Comparison of ENCODE assay signal across 26 mouse cellular contexts in genomic region chr8:45521595-45521994, GRCm38 (mm10). TPM values are rescaled to one million over a fixed set of nuclear protein-coding genes. Genes with fewer than 3 reads are reported as not detected.
DNase-seq lines count a peak whose midpoint lies in the region; ATAC-seq and TF ChIP-seq lines count a peak whose summit lies in the region.
"Had no signal": no experiment of that assay in that cellular context is flagged by ENCODE, and none has a peak within 500 bp of the region (broad histone marks: within the 10 kb centered on the region; RNA-seq: fewer than 3 reads in every experiment).

No protein-coding gene starts in this region.

- no peaks in the 10 kb centered on the region for H3K27me3 ChIP-seq in kidney, embryonic 14.5 days (ENCODE audit: control insufficient read depth, insufficient read depth, low read length)
- H3K27me3 ChIP-seq: forebrain, embryonic 12.5 days; heart, embryonic 12.5 days; intestine, embryonic 15.5 days; limb, embryonic 12.5 days; liver, embryonic 12.5 days had no signal

- TF ChIP-seq CTCF in brain, embryonic 14.5 days (IDR thresholded peaks at IDR 0.05; ENCODE audit: borderline replicate concordance, extremely low read depth, insufficient read depth, insufficient read length): no peak

- 9% methylated on average over 6 of the region's 6 CpGs for WGBS in kidney, embryonic 14.5 days

- peak; percentile 91 for ATAC-seq in kidney, embryonic 14.5 days (ENCODE audit: low FRiP score, low TSS enrichment)
- ATAC-seq: intestine, embryonic 15.5 days; liver, embryonic 12.5 days had no signal

- H3K9me3 ChIP-seq in kidney, embryonic 14.5 days (ENCODE audit: control insufficient read depth, low read length): no peaks in the 10 kb centered on the region
- H3K9me3 ChIP-seq: embryonic facial prominence, embryonic 10.5 days; forebrain, embryonic 12.5 days; heart, embryonic 12.5 days; intestine, embryonic 15.5 days; limb, embryonic 12.5 days; liver, embryonic 12.5 days had no signal

- DNase-seq in kidney, postnatal 25 days: no peak
- peak; percentile 16 for DNase-seq in brain, embryonic 14.5 days (ENCODE audit: low read depth)
- DNase-seq in kidney, postnatal 10 days: peak; percentile 16
- peak; percentile 45 for DNase-seq in retina, embryonic 14.5 days (ENCODE audit: low spot score)
- DNase-seq in heart, postnatal 4 days: no peak
- no peak for DNase-seq in urinary bladder, postnatal 25 days (ENCODE audit: low spot score)
- DNase-seq: adrenal gland, postnatal 36 days; B cell, adult 2 months; cerebellum, adult 2 months; cerebellum, postnatal 36 days; gastrocnemius, postnatal 10 days; heart, adult 11 months; lung, adult 2 months; lung, postnatal 4 days; right cerebral cortex, postnatal 14 days; spleen, adult 18-20 months; thymus, adult 18-20 months; thymus, postnatal 4 days had no signal

- TF ChIP-seq POLR2A in brain, embryonic 14.5 days (IDR thresholded peaks at IDR 0.05; ENCODE audit: borderline replicate concordance, extremely low read depth, insufficient read depth, insufficient read length, poor library complexity, severe bottlenecking): no peak

- peak overlapping the region; percentile 2; the same call in 1 of the 2 replicates for H3K4me2 ChIP-seq in kidney, embryonic 14.5 days (replicated peaks; ENCODE audit: low read depth, low read length)
- H3K4me2 ChIP-seq: forebrain, embryonic 12.5 days; heart, embryonic 12.5 days; hindbrain, embryonic 14.5 days; intestine, embryonic 15.5 days; limb, embryonic 12.5 days; liver, embryonic 12.5 days had no signal

- H3K4me3 ChIP-seq in kidney, embryonic 14.5 days (ENCODE audit: low read length): no peak overlapping the region
- H3K4me3 ChIP-seq: embryonic facial prominence, embryonic 10.5 days; forebrain, embryonic 12.5 days; heart, embryonic 12.5 days; intestine, embryonic 15.5 days; limb, embryonic 12.5 days; liver, embryonic 12.5 days had no signal

- H3K36me3 ChIP-seq in kidney, embryonic 14.5 days (ENCODE audit: control insufficient read depth, insufficient read depth, low read length): no peaks in the 10 kb centered on the region
- H3K36me3 ChIP-seq: embryonic facial prominence, embryonic 10.5 days; forebrain, embryonic 12.5 days; heart, embryonic 12.5 days; intestine, embryonic 15.5 days; limb, embryonic 12.5 days; liver, embryonic 12.5 days had no signal

- H3K9ac ChIP-seq in kidney, embryonic 14.5 days (ENCODE audit: low read depth, low read length): no peak overlapping the region
- H3K9ac ChIP-seq: forebrain, embryonic 12.5 days; heart, embryonic 12.5 days; hindbrain, embryonic 14.5 days; intestine, embryonic 15.5 days; limb, embryonic 12.5 days; liver, embryonic 12.5 days had no signal

- peaks cover 5% of the 10 kb centered on the region; the same call in 1 of the 2 replicates for H3K4me1 ChIP-seq in kidney, embryonic 14.5 days (ENCODE audit: control insufficient read depth, insufficient read depth, low read length)
- H3K4me1 ChIP-seq: embryonic facial prominence, embryonic 10.5 days; forebrain, embryonic 12.5 days; intestine, embryonic 15.5 days; limb, embryonic 12.5 days; liver, embryonic 12.5 days had no signal

- H3K27ac ChIP-seq in kidney, embryonic 14.5 days (ENCODE audit: low read depth, low read length): peak overlapping the region; percentile 38; the same call in 1 of the 2 replicates
- H3K27ac ChIP-seq: embryonic facial prominence, embryonic 10.5 days; forebrain, embryonic 12.5 days; hindbrain, embryonic 14.5 days; intestine, embryonic 15.5 days; limb, embryonic 12.5 days; liver, embryonic 12.5 days had no signal

RNA-seq across cellular contexts. Expression of gene Sorbs2, which starts 14.0 kb away (rescaled TPM):
- polyA plus RNA-seq in kidney, embryonic 14.5 days (2014; fragmentation: Nextera tagmentation; extraction: Ambion mirVana): 36.2 and 54.8 TPM in 2 replicates
- polyA plus RNA-seq in brain, embryonic 14.5 days (2012; rRNA removed): 78.0 and 81.7 TPM in 2 replicates
- total RNA-seq in heart, postnatal 4 days (2021): 100 to 1,000 TPM; 985 TPM

Comparison
In these comparisons a context has a peak if more than half of its experiments do, and no peak if none do; other contexts are left out.
1. DNase-seq: peak in brain, embryonic 14.5 days (single experiment), kidney, postnatal 10 days (single experiment) and retina, embryonic 14.5 days (single experiment); none in kidney, postnatal 25 days (0 of 2), heart, postnatal 4 days (single experiment) and urinary bladder, postnatal 25 days (single experiment).